Mouse (Mus musculus): ENCODE results near the gene Bco2. TPM values are rescaled to one million over a fixed set of nuclear protein-coding genes. Genes with fewer than 3 reads are reported as not detected.

The Bco2 gene
- total and polyA plus RNA-seq, 3 experiments: 0.07 TPM; not detected in 2

GRCm38 (mm10) chr9:50485521-50485920, 69.5 kb downstream of the Bco2 start:
- DNase-seq (ENCODE audit: low read depth, low spot score): no peak
- Histone ChIP-seq H3K9me3 (replicated peaks; ENCODE audit: insufficient read depth, low read length) (no peaks in the 10 kb centered on the region), H3K79me2 (ENCODE audit: control insufficient read depth, insufficient read depth, low read length, poor library complexity) (no peaks in the 10 kb centered on the region), H3K36me3 (ENCODE audit: control insufficient read depth in 1 of 2, insufficient read depth in 2 of 2, low read length in 2 of 2) (no peaks in the 10 kb centered on the region), H3K9ac (ENCODE audit: control insufficient read depth, low read depth, low read length, poor library complexity, severe bottlenecking) (no peak overlapping the region), H3K27me3 (ENCODE audit: control insufficient read depth in 1 of 2, insufficient read depth in 2 of 2, low read length in 2 of 2) (peaks cover 0 to 1% of the 10 kb centered on the region in 2 experiments; a peak in 2 of 4 replicates), H3K4me3 (ENCODE audit: control insufficient read depth in 1 of 2, insufficient read depth in 1 of 2, low read depth in 2 of 2, low read length in 2 of 2) (no peak overlapping the region), H3K4me1 (ENCODE audit: control insufficient read depth in 1 of 2, insufficient read depth in 2 of 2, low read length in 2 of 2) (peaks cover 0 to 5% of the 10 kb centered on the region in 2 experiments; a peak in 1 of 4 replicates), H3K27ac (ENCODE audit: control insufficient read depth, low read depth, low read length) (no peak overlapping the region)
- TF ChIP-seq CTCF (IDR thresholded peaks at IDR 0.05 in 2 of 3, conservative IDR thresholded peaks at IDR 0.05 in 1 of 3; ENCODE audit: control insufficient read depth in 1 of 3, insufficient read depth in 1 of 3, low read depth in 2 of 3, low read length in 3 of 3, poor library complexity in 1 of 3, severe bottlenecking in 1 of 3): no peak
- no peak for TF ChIP-seq SIN3A (IDR thresholded peaks at IDR 0.05; ENCODE audit: low read length)
- TF ChIP-seq POLR2AphosphoS5 (IDR thresholded peaks at IDR 0.05; ENCODE audit: borderline replicate concordance, low read depth, low read length): no peak
- no peak for TF ChIP-seq MAX (IDR thresholded peaks at IDR 0.05; ENCODE audit: low read length)
- no peak for TF ChIP-seq EP300 (IDR thresholded peaks at IDR 0.05; ENCODE audit: low read depth in 1 of 2, low read length in 2 of 2)
- TF ChIP-seq SMC3 (IDR thresholded peaks at IDR 0.05; ENCODE audit: low read depth, low read length): no peak
- TF ChIP-seq GABPA (IDR thresholded peaks at IDR 0.05; ENCODE audit: low read depth, low read length): no peak
- TF ChIP-seq USF2 (IDR thresholded peaks at IDR 0.05; ENCODE audit: borderline replicate concordance in 1 of 2, insufficient read depth in 1 of 2, low read depth in 1 of 2, low read length in 2 of 2): no peak
- TF ChIP-seq HCFC1 (IDR thresholded peaks at IDR 0.05; ENCODE audit: low read depth, low read length): no peak
- TF ChIP-seq GATA1 (IDR thresholded peaks at IDR 0.05; ENCODE audit: low read depth, low read length): no peak
- no peak for TF ChIP-seq BHLHE40 (IDR thresholded peaks at IDR 0.05; ENCODE audit: borderline replicate concordance, low read depth, low read length)
- no peak for TF ChIP-seq POLR2AphosphoS2 (IDR thresholded peaks at IDR 0.05; ENCODE audit: low read length)
- TF ChIP-seq CHD1 (IDR thresholded peaks at IDR 0.05; ENCODE audit: low read depth, low read length): no peak
- no peak for TF ChIP-seq TAL1 (IDR thresholded peaks at IDR 0.05; ENCODE audit: low read length)
- TF ChIP-seq POLR2A (IDR thresholded peaks at IDR 0.05; ENCODE audit: control insufficient read depth in 1 of 2, insufficient read depth in 1 of 2, low read depth in 1 of 2, low read length in 2 of 2, poor library complexity in 1 of 2): no peak

Other genes with a start within 250 kb of the Bco2 start
- 202 and 355 TPM in 2 replicates for gene Rpl10-ps3, start 210.2 kb downstream of the Bco2 start, total RNA-seq (2012; rRNA removed)
- gene Rpl10-ps3, start 210.2 kb downstream of the Bco2 start, polyA plus RNA-seq (2012; ENCODE audit: insufficient read depth in 1 of 2, insufficient read length in 2 of 2, low read depth in 1 of 2, low replicate concordance in 2 of 2, missing spikeins in 1 of 2): 1,000 to 10,000 TPM in 1 of 2 experiments, 100 to 1,000 TPM in 1; 196 to 2,425 TPM
- gene Plet1, start 60.7 kb downstream of the Bco2 start, total RNA-seq (2012; rRNA removed): 0.12 and 0.16 TPM in 2 replicates
- under 1 TPM in 1 of 2 experiments, not detected in 1; 0.81 TPM for gene Plet1, start 60.7 kb downstream of the Bco2 start, polyA plus RNA-seq (2012; ENCODE audit: insufficient read depth in 1 of 2, insufficient read length in 2 of 2, low read depth in 1 of 2, low replicate concordance in 2 of 2, missing spikeins in 1 of 2)
- gene Pts, start 26.5 kb downstream of the Bco2 start, total RNA-seq (2012; rRNA removed): 24.4 and 24.6 TPM in 2 replicates
- 10 to 100 TPM in 1 of 2 experiments, not detected in 1; 24.6 TPM for gene Pts, start 26.5 kb downstream of the Bco2 start, polyA plus RNA-seq (2012; ENCODE audit: insufficient read depth in 1 of 2, insufficient read length in 2 of 2, low read depth in 1 of 2, low replicate concordance in 2 of 2, missing spikeins in 1 of 2)
- gene Il18, start 354 bp downstream of the Bco2 start, total RNA-seq (2012; rRNA removed): not detected in 2 replicates
- not detected for gene Il18, start 354 bp downstream of the Bco2 start, polyA plus RNA-seq (2012; ENCODE audit: insufficient read depth in 1 of 2, insufficient read length in 2 of 2, low read depth in 1 of 2, low replicate concordance in 2 of 2, missing spikeins in 1 of 2)
- not detected in 2 replicates for gene Tex12, start 6.1 kb upstream of the Bco2 start, total RNA-seq (2012; rRNA removed)
- gene Tex12, start 6.1 kb upstream of the Bco2 start, polyA plus RNA-seq (2012; ENCODE audit: insufficient read depth in 1 of 2, insufficient read length in 2 of 2, low read depth in 1 of 2, low replicate concordance in 2 of 2, missing spikeins in 1 of 2): not detected
- 312 and 340 TPM in 2 replicates for gene Sdhd, start 48.6 kb upstream of the Bco2 start, total RNA-seq (2012; rRNA removed)
- 100 to 1,000 TPM in 1 of 2 experiments, not detected in 1; 375 TPM for gene Sdhd, start 48.6 kb upstream of the Bco2 start, polyA plus RNA-seq (2012; ENCODE audit: insufficient read depth in 1 of 2, insufficient read length in 2 of 2, low read depth in 1 of 2, low replicate concordance in 2 of 2, missing spikeins in 1 of 2)
- 227 and 247 TPM in 2 replicates for gene Timm8b, start 48.7 kb upstream of the Bco2 start, total RNA-seq (2012; rRNA removed)
- 100 to 1,000 TPM in 1 of 2 experiments, not detected in 1; 129 TPM for gene Timm8b, start 48.7 kb upstream of the Bco2 start, polyA plus RNA-seq (2012; ENCODE audit: insufficient read depth in 1 of 2, insufficient read length in 2 of 2, low read depth in 1 of 2, low replicate concordance in 2 of 2, missing spikeins in 1 of 2)
- 4.9 and 5.3 TPM in 2 replicates for gene Pih1d2, start 62.1 kb upstream of the Bco2 start, total RNA-seq (2012; rRNA removed)
- gene Pih1d2, start 62.1 kb upstream of the Bco2 start, polyA plus RNA-seq (2012; ENCODE audit: insufficient read depth in 1 of 2, insufficient read length in 2 of 2, low read depth in 1 of 2, low replicate concordance in 2 of 2, missing spikeins in 1 of 2): 1 to 10 TPM in 1 of 2 experiments, not detected in 1; 4.6 TPM
- gene Nkapd1, start 62.3 kb upstream of the Bco2 start, total RNA-seq (2012; rRNA removed): 8.7 and 10.4 TPM in 2 replicates
- 10 to 100 TPM in 1 of 2 experiments, not detected in 1; 20.2 TPM for gene Nkapd1, start 62.3 kb upstream of the Bco2 start, polyA plus RNA-seq (2012; ENCODE audit: insufficient read depth in 1 of 2, insufficient read length in 2 of 2, low read depth in 1 of 2, low replicate concordance in 2 of 2, missing spikeins in 1 of 2)
- gene Dlat, start 104.6 kb upstream of the Bco2 start, total RNA-seq (2012; rRNA removed): 52.2 and 71.7 TPM in 2 replicates
- gene Dlat, start 104.6 kb upstream of the Bco2 start, polyA plus RNA-seq (2012; ENCODE audit: insufficient read depth in 1 of 2, insufficient read length in 2 of 2, low read depth in 1 of 2, low replicate concordance in 2 of 2, missing spikeins in 1 of 2): 10 to 100 TPM in 1 of 2 experiments, not detected in 1; 77.4 TPM
- not detected in 2 replicates for gene Dixdc1, start 184.3 kb upstream of the Bco2 start, total RNA-seq (2012; rRNA removed)
- under 1 TPM in 1 of 2 experiments, not detected in 1; 0.07 TPM for gene Dixdc1, start 184.3 kb upstream of the Bco2 start, polyA plus RNA-seq (2012; ENCODE audit: insufficient read depth in 1 of 2, insufficient read length in 2 of 2, low read depth in 1 of 2, low replicate concordance in 2 of 2, missing spikeins in 1 of 2)
- gene 2310030G06Rik, start 191.4 kb upstream of the Bco2 start, total RNA-seq (2012; rRNA removed): not detected in 2 replicates
- gene 2310030G06Rik, start 191.4 kb upstream of the Bco2 start, polyA plus RNA-seq (2012; ENCODE audit: insufficient read depth in 1 of 2, insufficient read length in 2 of 2, low read depth in 1 of 2, low replicate concordance in 2 of 2, missing spikeins in 1 of 2): not detected
- not detected in 2 replicates for gene Cryab, start 196.1 kb upstream of the Bco2 start, total RNA-seq (2012; rRNA removed)
- not detected for gene Cryab, start 196.1 kb upstream of the Bco2 start, polyA plus RNA-seq (2012; ENCODE audit: insufficient read depth in 1 of 2, insufficient read length in 2 of 2, low read depth in 1 of 2, low replicate concordance in 2 of 2, missing spikeins in 1 of 2)
- not detected in 2 replicates for gene Hspb2, start 197.2 kb upstream of the Bco2 start, total RNA-seq (2012; rRNA removed)
- not detected for gene Hspb2, start 197.2 kb upstream of the Bco2 start, polyA plus RNA-seq (2012; ENCODE audit: insufficient read depth in 1 of 2, insufficient read length in 2 of 2, low read depth in 1 of 2, low replicate concordance in 2 of 2, missing spikeins in 1 of 2)
- gene Fdxacb1, start 213.1 kb upstream of the Bco2 start, total RNA-seq (2012; rRNA removed): 6.1 and 6.5 TPM in 2 replicates
- gene Fdxacb1, start 213.1 kb upstream of the Bco2 start, polyA plus RNA-seq (2012; ENCODE audit: insufficient read depth in 1 of 2, insufficient read length in 2 of 2, low read depth in 1 of 2, low replicate concordance in 2 of 2, missing spikeins in 1 of 2): 1 to 10 TPM in 1 of 2 experiments, not detected in 1; 9.7 TPM
- 23.3 and 24.0 TPM in 2 replicates for gene Alg9, start 219.8 kb upstream of the Bco2 start, total RNA-seq (2012; rRNA removed)
- 10 to 100 TPM in 1 of 2 experiments, not detected in 1; 46.7 TPM for gene Alg9, start 219.8 kb upstream of the Bco2 start, polyA plus RNA-seq (2012; ENCODE audit: insufficient read depth in 1 of 2, insufficient read length in 2 of 2, low read depth in 1 of 2, low replicate concordance in 2 of 2, missing spikeins in 1 of 2)
- gene 1110032A03Rik, start 220.3 kb upstream of the Bco2 start, total RNA-seq (2012; rRNA removed): 7.1 and 9.2 TPM in 2 replicates
- 10 to 100 TPM in 1 of 2 experiments, not detected in 1; 12.8 TPM for gene 1110032A03Rik, start 220.3 kb upstream of the Bco2 start, polyA plus RNA-seq (2012; ENCODE audit: insufficient read depth in 1 of 2, insufficient read length in 2 of 2, low read depth in 1 of 2, low replicate concordance in 2 of 2, missing spikeins in 1 of 2)

Measured in MEL (cell line).